Mouse (Mus musculus) neural tube, embryonic 12.5 days (tissue): ENCODE data around the gene Sepsecs. TPM values are rescaled to one million over a fixed set of nuclear protein-coding genes. Genes with fewer than 3 reads are reported as not detected.
"Not testable (repeated sequence)": the region's sequence is repeated elsewhere in the genome, so short reads cannot be mapped to it uniquely, and the experiment has no call there.

ENCODE experiments used
- ATAC-seq: fragments of 200-750 bp; cut with Nextera tagmentation; 2 replicates; pipeline ENCODE4 v1.8.0; 2017; ENCODE audit warnings: low read depth, mild to moderate bottlenecking, moderate TSS enrichment, moderate library complexity; ENCODE audit not compliant: low FRiP score
- H3K27ac ChIP-seq: fragments of 300-500 bp; sonication (generic); 2 replicates; pipeline ENCODE4 v1.5.1; 2016
- H3K27me3 ChIP-seq: fragments of 300-500 bp; sonication (generic); replicated peaks from 2 replicates; pipeline ENCODE4 v1.6.1; 2016; ENCODE audit warnings: mild to moderate bottlenecking
- H3K36me3 ChIP-seq: fragments of 300-500 bp; sonication (generic); 2 replicates; pipeline ENCODE4 v1.6.1; 2016; ENCODE audit warnings: mild to moderate bottlenecking
- H3K4me1 ChIP-seq: fragments of 300-500 bp; sonication (generic); 2 replicates; pipeline ENCODE4 v1.6.1; 2016
- H3K4me2 ChIP-seq: fragments of 300-500 bp; sonication (generic); replicated peaks from 2 replicates; pipeline ENCODE4 v1.6.1; 2016; ENCODE audit warnings: mild to moderate bottlenecking
- H3K4me3 ChIP-seq: fragments of 300-500 bp; sonication (generic); 2 replicates; pipeline ENCODE4 v1.5.1; 2016
- H3K9ac ChIP-seq: fragments of 300-500 bp; sonication (generic); 2 replicates; pipeline ENCODE4 v1.6.1; 2016; ENCODE audit warnings: mild to moderate bottlenecking
- H3K9me3 ChIP-seq: fragments of 300-500 bp; sonication (generic); 2 replicates; pipeline ENCODE4 v1.6.1; 2016; ENCODE audit warnings: mild to moderate bottlenecking
- WGBS: fragments of 180-500 bp; shearing (Covaris S2); methylation state at CpG from one replicate; pipeline ENCODE4 v1.1.7; 2016; 5-methylcytosine and 5-hydroxymethylcytosine counted together
- polyA plus RNA-seq: library from polyadenylated mRNA; unstranded; fragments of >200 nt; fragmentation: Nextera tagmentation; extraction: Ambion mirVana; gene quantifications from 2 replicates; pipeline ENCODE4 v1.2.1, GENCODE M21; 2016

Sepsecs gene
- polyA plus RNA-seq: 8.4 and 8.8 TPM in 2 replicates

- Histone ChIP-seq H3K9me3 (no peaks in the 10 kb centered on the region), H3K27ac (no peak within 1 kb of the TSS), H3K27me3 (no peaks in the 10 kb centered on the region), H3K4me1 (peaks cover 6% of the 10 kb centered on the region), H3K36me3 (peaks cover 7% of the 10 kb centered on the region; the same call in 1 of the 2 replicates), H3K4me3 (peak within 1 kb of the TSS; percentile 85), H3K9ac (peak within 1 kb of the TSS; percentile 91), H3K4me2 (peak within 1 kb of the TSS; percentile 72)
- 4% methylated on average over 56 of the region's 56 CpGs for WGBS
- ATAC-seq: peak; percentile 93
These were observed at the start of gene Sepsecs for GRCm38 (mm10) chr5:52669426-52670191. TSS of gene Sepsecs (minus strand) at chr5:52669708.

DNA sequence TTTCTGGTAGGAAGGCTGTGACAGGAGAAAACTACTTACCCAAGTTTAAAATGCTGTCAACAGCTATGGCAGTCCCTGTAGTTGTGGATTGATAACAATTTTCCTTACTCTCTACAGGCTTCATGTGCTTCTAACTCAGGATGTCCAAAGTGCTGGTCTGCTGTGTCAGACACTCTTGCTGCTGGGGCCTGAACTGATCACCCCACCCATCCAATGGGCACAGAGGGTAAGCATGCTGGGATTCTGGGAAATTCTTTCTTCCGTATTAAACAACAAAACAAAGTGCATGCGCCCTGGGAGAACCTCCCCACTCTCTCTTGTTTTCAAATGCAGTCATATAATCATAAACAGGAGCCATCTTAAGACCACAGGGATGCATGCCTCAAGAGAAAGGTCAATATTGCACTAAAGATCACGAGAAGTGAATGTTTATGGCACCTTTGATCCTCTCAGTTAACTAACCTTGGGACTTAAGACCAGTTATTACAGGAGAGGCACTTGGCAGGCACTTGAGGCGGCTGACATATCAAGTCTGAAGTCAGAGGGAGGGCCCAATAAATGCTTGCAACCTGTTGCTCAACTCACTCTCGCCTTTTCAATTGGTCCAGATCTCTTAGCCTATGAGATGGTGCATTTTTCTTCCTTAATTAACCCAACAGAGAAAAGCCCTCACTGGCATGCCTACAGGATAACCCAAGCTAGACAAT is 47.4 kb upstream of the Sepsecs start:
- ATAC-seq: no peak
- no peak overlapping the region for H3K9ac ChIP-seq

DNA sequence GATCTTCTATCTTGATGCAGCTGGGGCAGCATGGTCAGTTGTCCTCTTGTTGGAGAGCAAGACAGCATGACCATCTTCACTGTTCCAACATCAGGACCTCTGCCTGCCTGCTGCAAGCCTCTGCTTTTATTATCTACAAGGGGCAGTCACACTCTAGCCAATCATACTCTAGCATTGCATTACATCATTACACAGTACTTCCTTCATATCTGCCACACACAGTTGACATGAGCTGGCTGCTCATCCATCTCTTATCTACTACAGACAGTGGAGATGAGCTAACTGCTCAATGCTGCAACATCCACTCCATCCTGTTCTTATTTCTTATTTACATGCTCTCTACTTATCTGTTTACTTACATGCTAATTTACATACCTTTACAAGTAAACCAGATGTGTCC is 43.2 kb upstream of the Sepsecs start:
- Histone ChIP-seq H3K27ac (no peak overlapping the region), H3K4me3 (no peak overlapping the region), H3K4me2 (no peak overlapping the region), H3K9ac (no peak overlapping the region), H3K4me1 (no peaks in the 10 kb centered on the region), H3K9me3 (no peaks in the 10 kb centered on the region), H3K36me3 (no peaks in the 10 kb centered on the region), H3K27me3 (no peaks in the 10 kb centered on the region)
- ATAC-seq: no peak

More for the DNA sequence above, 47.4 kb upstream of the Sepsecs start:
- WGBS: 72% methylated on average over 5 of the region's 5 CpGs
- Histone ChIP-seq H3K27ac (no peak overlapping the region), H3K4me2 (no peak overlapping the region), H3K27me3 (no peaks in the 10 kb centered on the region), H3K9me3 (no peaks in the 10 kb centered on the region), H3K36me3 (no peaks in the 10 kb centered on the region), H3K4me3 (no peak overlapping the region), H3K4me1 (no peaks in the 10 kb centered on the region)

DNA sequence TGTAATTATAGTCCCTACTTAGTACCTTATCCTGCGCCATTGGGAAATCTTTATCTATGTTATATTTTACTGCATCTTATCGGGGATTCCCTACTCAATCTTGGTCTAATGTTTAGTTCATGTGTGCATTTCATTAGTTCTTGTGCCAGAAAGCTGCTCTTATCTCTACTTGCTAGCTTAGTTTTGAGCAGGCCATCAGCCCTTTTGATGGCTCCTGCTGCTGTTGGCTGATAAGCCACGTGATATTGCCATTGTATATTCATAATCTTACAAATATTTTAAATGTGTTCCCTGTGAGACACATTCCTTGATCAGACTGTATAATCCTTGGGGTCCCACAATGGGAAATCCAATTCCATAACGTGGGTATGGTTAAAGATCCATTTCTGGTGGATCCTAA is 35.1 kb upstream of the Sepsecs start:
- WGBS: 79% methylated on average over 4 of the region's 4 CpGs
- Histone ChIP-seq H3K4me1 (no peaks in the 10 kb centered on the region), H3K9ac (no peak overlapping the region), H3K4me3 (no peak overlapping the region), H3K27me3 (no peaks in the 10 kb centered on the region), H3K4me2 (no peak overlapping the region), H3K36me3 (no peaks in the 10 kb centered on the region), H3K9me3 (no peaks in the 10 kb centered on the region), H3K27ac (no peak overlapping the region)
- no peak for ATAC-seq

- not testable (repeated sequence) for H3K27ac ChIP-seq, H3K27me3 ChIP-seq, H3K4me3 ChIP-seq, H3K9ac ChIP-seq, H3K4me1 ChIP-seq, H3K9me3 ChIP-seq, ATAC-seq, H3K36me3 ChIP-seq, H3K4me2 ChIP-seq
- 88% methylated on average over 7 of the region's 7 CpGs for WGBS
These were observed 28.5 kb upstream of the Sepsecs start for GRCm38 (mm10) chr5:52697882-52698440.

DNA sequence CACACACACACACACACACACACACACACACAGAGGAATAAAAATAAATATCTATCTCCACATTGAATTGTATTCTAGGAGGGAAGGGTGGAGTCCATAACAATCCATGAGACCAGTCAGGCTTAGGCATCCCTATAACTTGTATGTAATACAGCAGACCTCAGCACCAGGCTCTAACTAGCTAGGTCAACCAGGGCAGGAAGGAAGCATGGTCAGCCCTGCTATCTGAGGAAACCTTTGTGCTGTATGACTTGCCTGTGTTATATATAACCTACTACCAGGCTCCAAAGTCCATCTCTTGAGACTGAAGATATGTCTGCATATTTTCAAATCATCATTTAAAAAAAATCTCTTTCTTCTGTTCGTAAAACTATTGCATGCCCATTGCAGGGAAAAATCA is 27.8 kb upstream of the Sepsecs start:
- WGBS: 90% methylated on average over 1 of the region's 1 CpGs
- Histone ChIP-seq H3K36me3 (no peaks in the 10 kb centered on the region), H3K27ac (no peak overlapping the region), H3K4me2 (no peak overlapping the region), H3K4me1 (no peaks in the 10 kb centered on the region), H3K4me3 (no peak overlapping the region), H3K9ac (no peak overlapping the region), H3K27me3 (no peaks in the 10 kb centered on the region), H3K9me3 (no peaks in the 10 kb centered on the region)
- no peak for ATAC-seq

GRCm38 (mm10) chr5:52687741-52688455 is 18.4 kb upstream of the Sepsecs start:
- no peaks in the 10 kb centered on the region for H3K4me1 ChIP-seq
- H3K9me3 ChIP-seq: no peaks in the 10 kb centered on the region
- no peak overlapping the region for H3K27ac ChIP-seq
- 70% methylated on average over 6 of the region's 6 CpGs for WGBS
- no peak overlapping the region for H3K9ac ChIP-seq
- H3K27me3 ChIP-seq: no peaks in the 10 kb centered on the region
- H3K4me3 ChIP-seq: no peak overlapping the region
- no peak overlapping the region for H3K4me2 ChIP-seq
- H3K36me3 ChIP-seq: no peaks in the 10 kb centered on the region
- ATAC-seq: no peak

- H3K4me1 ChIP-seq: no peaks in the 10 kb centered on the region
- no peaks in the 10 kb centered on the region for H3K9me3 ChIP-seq
- no peak overlapping the region for H3K27ac ChIP-seq
- ATAC-seq: no peak
- WGBS: 80% methylated on average over 4 of the region's 4 CpGs
- H3K36me3 ChIP-seq: no peaks in the 10 kb centered on the region
- H3K4me2 ChIP-seq: no peak overlapping the region
- no peak overlapping the region for H3K9ac ChIP-seq
- no peaks in the 10 kb centered on the region for H3K27me3 ChIP-seq
- no peak overlapping the region for H3K4me3 ChIP-seq
These were observed 11.6 kb upstream of the Sepsecs start for GRCm38 (mm10) chr5:52681111-52681510.

GRCm38 (mm10) chr5:52680191-52680590 is 10.7 kb upstream of the Sepsecs start:
- Histone ChIP-seq H3K27ac (no peak overlapping the region), H3K4me1 (no peaks in the 10 kb centered on the region), H3K4me2 (no peak overlapping the region), H3K9ac (no peak overlapping the region), H3K36me3 (no peaks in the 10 kb centered on the region), H3K9me3 (no peaks in the 10 kb centered on the region), H3K27me3 (no peaks in the 10 kb centered on the region), H3K4me3 (no peak overlapping the region)
- no peak for ATAC-seq
- WGBS: 77% methylated on average over 4 of the region's 4 CpGs

GRCm38 (mm10) chr5:52678498-52679070 is 9.1 kb upstream of the Sepsecs start:
- no peak overlapping the region for H3K4me2 ChIP-seq
- H3K27me3 ChIP-seq: no peaks in the 10 kb centered on the region
- H3K4me1 ChIP-seq: peaks cover 2% of the 10 kb centered on the region; the same call in 1 of the 2 replicates
- no peak overlapping the region for H3K4me3 ChIP-seq
- H3K36me3 ChIP-seq: no peaks in the 10 kb centered on the region
- H3K9me3 ChIP-seq: no peaks in the 10 kb centered on the region
- ATAC-seq: no peak
- H3K9ac ChIP-seq: no peak overlapping the region
- no peak overlapping the region for H3K27ac ChIP-seq
- WGBS: 87% methylated on average over 5 of the region's 5 CpGs

GRCm38 (mm10) chr5:52677126-52677525 is 7.6 kb upstream of the Sepsecs start:
- H3K4me2 ChIP-seq: no peak overlapping the region
- no peak for ATAC-seq
- WGBS: 75% methylated on average over 3 of the region's 3 CpGs

More at GRCm38 (mm10) chr5:52677126-52677525, 7.6 kb upstream of the Sepsecs start:
- no peak overlapping the region for H3K4me3 ChIP-seq
- H3K9me3 ChIP-seq: no peaks in the 10 kb centered on the region
- H3K9ac ChIP-seq: no peak overlapping the region
- H3K4me1 ChIP-seq: peaks cover 6% of the 10 kb centered on the region; the same call in 1 of the 2 replicates
- no peaks in the 10 kb centered on the region for H3K36me3 ChIP-seq
- no peak overlapping the region for H3K27ac ChIP-seq
- H3K27me3 ChIP-seq: no peaks in the 10 kb centered on the region
